Mouse (Mus musculus): ENCODE data around the gene Nufip1.
"Not testable (repeated sequence)": the region's sequence is repeated elsewhere in the genome, so short reads cannot be mapped to it uniquely, and the experiment has no call there.

The Nufip1 gene

GRCm38 (mm10) chr14:76134975-76135374, 24.3 kb downstream of the Nufip1 start:
- DNase-seq (ENCODE audit: extremely low spot score, low read depth, low spot score), result no peak

GRCm38 (mm10) chr14:76145248-76145647, 34.6 kb downstream of the Nufip1 start:
- DNase-seq (ENCODE audit: extremely low spot score, low read depth, low spot score), result no peak

GRCm38 (mm10) chr14:76145868-76146267, 35.2 kb downstream of the Nufip1 start:
- DNase-seq (ENCODE audit: extremely low spot score, low read depth, low spot score), result no peak

- no peak for DNase-seq (ENCODE audit: extremely low spot score, low read depth, low spot score)
Observed at GRCm38 (mm10) chr14:76147061-76147460, 36.4 kb downstream of the Nufip1 start.

GRCm38 (mm10) chr14:76148294-76148693, 37.6 kb downstream of the Nufip1 start:
- DNase-seq (ENCODE audit: extremely low spot score, low read depth, low spot score), result no peak

GRCm38 (mm10) chr14:76149531-76150179, 39.0 kb downstream of the Nufip1 start:
- DNase-seq (ENCODE audit: extremely low spot score, low read depth, low spot score), result no peak

- DNase-seq (ENCODE audit: extremely low spot score, low read depth, low spot score), result no peak
Observed at GRCm38 (mm10) chr14:76150499-76150898, 39.8 kb downstream of the Nufip1 start.

GRCm38 (mm10) chr14:76151011-76151410, 40.3 kb downstream of the Nufip1 start:
- no peak for DNase-seq (ENCODE audit: extremely low spot score, low read depth, low spot score)

- DNase-seq (ENCODE audit: extremely low spot score, low read depth, low spot score), result no peak
Observed at GRCm38 (mm10) chr14:76151820-76152161, 41.1 kb downstream of the Nufip1 start.

GRCm38 (mm10) chr14:76152162-76153002, 41.7 kb downstream of the Nufip1 start:
- peak; percentile 99 for DNase-seq (ENCODE audit: extremely low spot score, low read depth, low spot score)

- DNase-seq (ENCODE audit: extremely low spot score, low read depth, low spot score), result no peak
Observed at GRCm38 (mm10) chr14:76153003-76153675, 42.4 kb downstream of the Nufip1 start.

- DNase-seq (ENCODE audit: extremely low spot score, low read depth, low spot score), result no peak
Observed at GRCm38 (mm10) chr14:76153828-76154227, 43.1 kb downstream of the Nufip1 start.

- DNase-seq (ENCODE audit: extremely low spot score, low read depth, low spot score), result no peak
Observed at GRCm38 (mm10) chr14:76158192-76158785, 47.6 kb downstream of the Nufip1 start.

GRCm38 (mm10) chr14:76160580-76160979, 49.9 kb downstream of the Nufip1 start:
- DNase-seq (ENCODE audit: extremely low spot score, low read depth, low spot score), result not testable (repeated sequence)

- no peak for DNase-seq (ENCODE audit: extremely low spot score, low read depth, low spot score)
Observed at GRCm38 (mm10) chr14:76164236-76164635, 53.5 kb downstream of the Nufip1 start.

GRCm38 (mm10) chr14:76164904-76165755, 54.4 kb downstream of the Nufip1 start:
- no peak for DNase-seq (ENCODE audit: extremely low spot score, low read depth, low spot score)

GRCm38 (mm10) chr14:76169876-76170466, 59.3 kb downstream of the Nufip1 start:
- no peak for DNase-seq (ENCODE audit: extremely low spot score, low read depth, low spot score)

GRCm38 (mm10) chr14:76171285-76171684, 60.6 kb downstream of the Nufip1 start:
- DNase-seq (ENCODE audit: extremely low spot score, low read depth, low spot score), result no peak

GRCm38 (mm10) chr14:76174328-76174727, 63.6 kb downstream of the Nufip1 start:
- no peak for DNase-seq (ENCODE audit: extremely low spot score, low read depth, low spot score)

GRCm38 (mm10) chr14:76175808-76176207, 65.1 kb downstream of the Nufip1 start:
- DNase-seq (ENCODE audit: extremely low spot score, low read depth, low spot score), result no peak

Data from hindlimb bud, embryonic 11.5 days (tissue).